Mouse (Mus musculus): ENCODE measurements around the gene Trim27.
A peak's percentile ranks its signal among the peaks of the same experiment; 100 is the strongest.

Gene Trim27

GRCm38 (mm10) chr13:21179367-21179723 lies at the start of gene Trim27:
Gene Trim27, plus strand, starts transcription at chr13:21179445.
- DNase-seq (ENCODE audit: low spot score), result no peak

GRCm38 (mm10) chr13:21142421-21142820 lies 36.8 kb upstream of the Trim27 start:
- no peak for DNase-seq (ENCODE audit: low spot score)

DNA sequence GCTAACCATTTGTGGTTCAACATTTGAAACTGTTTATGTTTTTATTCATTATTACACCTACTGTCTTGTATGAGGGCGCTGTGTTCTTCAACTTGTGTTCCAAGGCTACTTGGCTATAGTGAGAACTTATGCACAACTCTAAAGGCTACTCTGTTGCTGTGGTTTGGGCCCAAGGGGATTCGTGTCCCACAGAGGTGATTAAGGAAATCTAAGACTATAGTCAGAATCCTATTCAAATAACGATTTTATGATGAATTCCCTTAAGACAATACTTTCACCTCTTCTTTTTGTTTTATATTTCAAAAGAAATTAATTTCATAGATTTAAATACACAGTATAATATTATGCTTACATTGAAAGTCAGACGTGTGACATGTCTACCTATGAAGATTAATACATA lies 33.5 kb upstream of the Trim27 start, which contains the start of gene Olfr1368:
TSS of gene Olfr1368 (minus strand) at position 101 of the 400 bp plus-strand sequence.
- no peak for DNase-seq (ENCODE audit: low spot score)

- no peak for DNase-seq (ENCODE audit: low spot score)
Measured at GRCm38 (mm10) chr13:21155888-21156287, 23.4 kb upstream of the Trim27 start.

DNA sequence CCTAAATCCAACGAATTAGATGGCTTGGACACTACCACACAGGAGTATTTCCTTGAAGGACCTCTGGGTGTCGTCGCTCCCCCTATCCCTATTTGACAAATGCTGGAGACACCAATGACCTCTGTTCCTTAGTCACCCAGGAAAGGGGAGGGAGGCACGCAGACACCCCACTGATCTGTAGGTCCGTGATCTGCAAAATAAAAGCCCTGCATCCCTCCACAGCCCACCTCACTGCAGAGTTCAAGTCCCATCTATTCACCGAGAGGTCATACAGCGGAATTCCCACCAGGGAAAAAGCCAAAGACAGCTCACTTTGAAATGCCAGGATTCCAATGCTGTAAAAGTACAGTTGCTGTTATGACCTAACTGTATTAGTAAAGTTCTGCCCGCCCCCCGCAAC lies 21.2 kb upstream of the Trim27 start:
- no peak for DNase-seq (ENCODE audit: low spot score)

DNA sequence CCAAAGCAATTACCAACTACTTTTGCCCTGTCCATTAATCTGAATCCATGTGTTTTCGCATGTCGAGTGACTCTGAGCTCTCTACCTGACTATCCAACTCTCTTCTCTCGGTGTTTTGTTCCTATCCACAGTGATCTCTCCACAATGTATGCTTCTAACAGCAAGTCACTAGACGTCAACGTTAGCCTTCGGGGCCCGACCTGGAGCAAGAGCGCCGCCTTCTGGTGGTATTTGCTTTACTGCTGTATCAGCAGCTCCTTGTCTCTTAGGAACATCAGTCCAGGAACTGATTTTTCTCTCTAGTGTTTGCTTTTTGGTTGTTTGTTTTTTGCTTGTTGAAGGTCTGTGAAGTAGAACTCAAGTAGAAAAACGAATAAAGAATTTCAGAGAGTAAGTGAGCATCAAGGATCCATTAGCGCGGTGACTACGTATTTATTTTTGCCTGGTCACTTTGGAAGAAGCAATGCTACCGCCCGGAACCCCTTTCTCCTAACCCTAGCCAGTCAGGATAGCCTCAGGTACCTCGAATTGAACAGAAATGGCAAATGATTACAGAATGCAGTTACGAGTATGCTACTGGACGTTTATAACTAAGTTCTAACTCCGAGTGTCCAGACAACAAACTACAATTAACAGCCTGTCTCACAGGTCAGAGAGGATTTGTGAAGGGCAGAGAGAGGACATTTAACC lies 20.3 kb upstream of the Trim27 start:
- peak; percentile 47 for DNase-seq (ENCODE audit: low spot score)

GRCm38 (mm10) chr13:21159475-21159819 lies 19.8 kb upstream of the Trim27 start:
- DNase-seq (ENCODE audit: low spot score), result no peak

DNA sequence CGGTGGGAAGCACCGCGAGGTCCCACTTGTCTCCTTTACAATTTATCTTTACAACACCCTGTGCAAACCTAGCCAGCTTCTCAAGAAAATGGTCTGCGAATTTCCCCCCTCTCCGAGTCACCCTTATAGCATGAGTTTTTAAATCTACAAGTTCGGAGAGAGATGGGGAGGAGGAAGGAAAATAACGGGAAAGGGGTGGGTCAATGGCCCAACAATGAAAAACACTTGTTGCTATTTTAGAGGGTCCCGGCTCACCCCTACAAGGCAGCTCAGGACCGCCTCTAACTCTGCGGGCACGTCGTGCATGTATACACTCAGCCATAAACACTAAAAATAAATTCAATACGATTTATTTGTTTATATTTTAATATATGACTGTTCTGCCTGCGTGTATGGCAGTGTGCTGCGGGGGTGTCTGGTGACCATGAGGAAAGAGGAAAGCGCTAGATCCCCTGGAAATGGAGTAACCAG lies 19.2 kb upstream of the Trim27 start:
- DNase-seq (ENCODE audit: low spot score), result no peak

GRCm38 (mm10) chr13:21160657-21161590 lies 18.3 kb upstream of the Trim27 start:
- DNase-seq (ENCODE audit: low spot score), result peak; percentile 68

- no peak for DNase-seq (ENCODE audit: low spot score)
Measured at GRCm38 (mm10) chr13:21161591-21161990, 17.7 kb upstream of the Trim27 start.

- no peak for DNase-seq (ENCODE audit: low spot score)
Measured at GRCm38 (mm10) chr13:21162591-21162990, 16.7 kb upstream of the Trim27 start.

DNA sequence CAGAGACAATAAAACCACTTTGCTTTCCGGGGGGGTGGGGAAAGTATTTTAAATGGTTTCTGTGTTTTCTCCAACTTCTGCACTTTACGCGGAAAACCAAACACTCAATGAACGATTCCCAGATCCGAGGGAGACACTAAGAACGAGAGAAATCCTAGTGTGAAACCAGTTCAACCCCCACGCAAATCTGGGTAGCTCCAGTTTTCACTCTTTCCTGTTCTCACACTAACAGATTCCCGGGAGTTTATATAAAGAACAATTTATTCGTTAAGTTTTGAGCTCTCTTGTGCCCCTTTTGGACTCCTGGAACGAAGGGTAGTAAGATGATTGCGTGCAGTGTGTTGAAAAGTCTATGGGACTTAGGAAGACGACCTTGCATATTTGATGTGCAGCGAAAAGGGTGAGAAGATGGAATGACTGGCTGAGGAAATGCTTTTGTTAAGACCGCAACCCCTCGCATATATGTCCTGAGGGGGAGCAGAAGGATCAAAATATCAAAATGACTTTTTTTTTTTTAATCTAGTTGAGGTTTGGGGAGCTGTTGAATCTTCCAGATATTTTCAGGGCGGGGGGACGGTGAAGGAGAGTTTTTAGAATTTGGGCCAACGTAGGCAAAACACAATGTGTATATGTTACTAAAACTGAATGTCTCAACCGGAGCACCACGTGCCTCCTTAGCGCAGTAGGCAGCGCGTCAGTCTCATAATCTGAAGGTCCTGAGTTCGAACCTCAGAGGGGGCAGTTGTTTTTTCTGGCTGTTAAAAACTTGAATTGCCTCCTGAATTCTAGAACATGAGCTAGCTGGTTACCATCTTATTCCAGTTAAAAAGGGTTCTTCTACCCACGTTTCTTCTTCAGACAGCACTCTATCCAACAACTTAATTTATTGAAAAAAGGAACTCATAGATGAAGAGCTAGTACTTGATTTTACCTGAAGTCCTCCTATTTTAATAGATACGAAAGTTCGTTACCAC lies 12.0 kb upstream of the Trim27 start:
- no peak for DNase-seq (ENCODE audit: low spot score)

DNA sequence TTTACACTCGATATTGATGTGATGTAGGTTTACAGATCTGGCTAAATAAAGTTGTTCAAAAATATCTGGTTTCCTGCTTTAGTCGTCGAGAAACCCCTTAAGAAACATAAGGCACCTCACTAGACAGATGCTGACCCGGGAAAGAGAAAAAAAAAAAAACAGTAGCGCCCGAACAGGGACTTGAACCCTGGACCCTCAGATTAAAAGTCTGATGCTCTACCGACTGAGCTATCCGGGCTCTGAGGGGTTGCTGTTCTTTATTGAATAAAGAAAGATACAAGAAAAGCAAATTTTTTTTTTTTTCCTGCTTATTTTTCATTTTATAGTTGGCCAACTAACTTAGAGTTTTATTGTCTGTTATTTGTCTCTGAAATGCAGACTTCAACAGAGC lies 11.3 kb upstream of the Trim27 start:
- no peak for DNase-seq (ENCODE audit: low spot score)

DNA sequence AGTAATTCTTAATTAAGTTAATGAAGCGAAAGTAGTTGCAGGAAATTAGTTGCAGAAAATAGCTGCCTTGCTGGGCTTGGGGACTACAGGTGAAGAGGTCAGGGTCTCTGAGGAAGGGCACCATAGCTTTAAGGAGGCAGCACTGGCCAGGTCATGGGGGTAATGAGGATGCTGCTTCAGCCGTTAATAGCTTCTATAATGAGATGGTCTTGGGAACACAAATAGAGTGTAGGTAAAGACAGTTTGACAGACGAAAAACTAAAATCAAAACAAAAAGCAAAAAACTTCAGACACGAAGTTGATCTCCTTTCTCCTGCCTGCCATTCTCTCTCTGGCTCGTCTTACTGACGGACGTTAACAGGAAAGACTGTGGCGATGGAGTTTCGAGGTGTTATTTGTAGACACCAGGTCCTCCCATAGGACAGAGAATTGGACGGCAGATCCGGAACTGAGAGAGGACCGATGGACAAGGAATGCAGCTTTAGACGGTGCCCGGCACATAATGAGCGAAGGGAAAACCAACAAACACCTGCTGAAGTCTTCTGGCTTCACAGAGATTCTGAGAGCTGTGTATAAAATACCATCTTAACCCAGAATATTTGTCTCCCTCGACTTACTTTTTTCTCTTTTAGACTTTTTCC lies 10.8 kb upstream of the Trim27 start:
- DNase-seq (ENCODE audit: low spot score), result no peak

DNA sequence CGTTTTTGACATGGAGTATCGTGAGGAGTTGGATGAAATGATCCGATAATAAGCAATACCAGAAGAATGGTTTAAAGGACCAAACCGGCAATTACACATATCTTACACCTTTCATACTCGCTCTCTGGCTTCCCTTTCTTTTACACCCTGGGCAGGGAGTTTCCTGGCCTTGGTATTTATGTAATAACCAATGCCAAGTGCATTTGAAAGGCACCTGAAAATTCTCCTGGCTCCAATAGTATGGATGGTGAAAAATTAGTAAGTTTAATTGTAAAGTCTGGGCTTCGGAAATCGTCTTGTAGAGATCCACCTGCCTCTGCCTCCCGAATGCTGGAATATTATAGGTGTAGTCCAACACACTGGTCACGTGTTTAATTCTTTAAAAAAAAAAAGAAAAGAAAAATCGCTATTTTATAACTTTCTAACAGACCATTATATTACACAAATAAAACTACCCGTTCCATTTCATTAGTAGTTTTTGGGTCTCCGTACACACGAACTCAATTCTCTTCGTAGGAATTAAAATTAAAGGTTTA lies 10.1 kb upstream of the Trim27 start:
- no peak for DNase-seq (ENCODE audit: low spot score)

- peak; percentile 25 for DNase-seq (ENCODE audit: low spot score)
Measured at GRCm38 (mm10) chr13:21169657-21170430, 9.4 kb upstream of the Trim27 start.

DNA sequence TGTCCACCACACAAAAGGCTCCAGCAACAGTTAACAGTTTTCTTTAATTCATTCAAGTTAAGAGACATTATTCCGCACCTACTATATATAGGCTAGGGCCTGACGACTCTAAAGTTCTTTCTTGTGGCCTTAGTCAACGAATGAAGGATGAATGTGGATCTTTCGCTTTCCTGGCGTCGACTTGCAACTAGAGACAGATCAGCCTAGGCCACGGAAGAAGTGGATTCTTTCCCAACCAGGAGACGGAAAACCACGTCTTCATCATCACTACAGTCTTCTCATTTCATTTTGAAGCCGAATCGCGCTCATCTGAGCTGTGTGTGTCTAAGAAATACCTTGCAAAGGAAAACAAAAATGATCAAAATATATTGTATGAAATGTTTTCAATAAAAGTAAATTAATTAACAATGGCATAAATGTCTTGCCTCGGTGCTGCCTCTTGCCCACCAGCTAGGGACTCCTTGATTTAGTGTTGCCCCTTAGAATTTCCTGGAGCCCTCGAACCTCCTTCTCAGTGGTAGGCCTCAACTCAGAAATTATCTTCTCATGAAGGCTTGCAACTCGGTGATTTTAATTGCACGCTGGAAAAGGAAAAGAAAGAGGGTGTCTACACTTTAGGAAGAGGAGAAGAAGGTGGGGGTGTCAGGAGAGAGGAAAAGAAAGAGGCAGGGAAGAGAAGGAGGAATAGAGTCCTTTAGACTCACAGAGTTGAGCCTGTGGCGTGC lies 8.7 kb upstream of the Trim27 start:
- DNase-seq (ENCODE audit: low spot score), result no peak

- no peak for DNase-seq (ENCODE audit: low spot score)
Measured at GRCm38 (mm10) chr13:21171156-21171530, 8.1 kb upstream of the Trim27 start.

- DNase-seq (ENCODE audit: low spot score), result no peak
Measured at GRCm38 (mm10) chr13:21171600-21172150, 7.6 kb upstream of the Trim27 start.
